Mouse (Mus musculus) heart, postnatal 0 days (tissue): ENCODE data around the gene Rac1.

Experiments
- CTCF ChIP-seq: IDR thresholded peaks from 2 replicates; pipeline ENCODE4 v1.5.1; 2016; ENCODE audit warnings: antibody characterized with exemption, control low read depth, low read depth
- EP300 ChIP-seq: IDR thresholded peaks from 2 replicates; pipeline ENCODE4 v1.6.1; 2016; ENCODE audit warnings: antibody characterized with exemption, low read depth

DNA sequence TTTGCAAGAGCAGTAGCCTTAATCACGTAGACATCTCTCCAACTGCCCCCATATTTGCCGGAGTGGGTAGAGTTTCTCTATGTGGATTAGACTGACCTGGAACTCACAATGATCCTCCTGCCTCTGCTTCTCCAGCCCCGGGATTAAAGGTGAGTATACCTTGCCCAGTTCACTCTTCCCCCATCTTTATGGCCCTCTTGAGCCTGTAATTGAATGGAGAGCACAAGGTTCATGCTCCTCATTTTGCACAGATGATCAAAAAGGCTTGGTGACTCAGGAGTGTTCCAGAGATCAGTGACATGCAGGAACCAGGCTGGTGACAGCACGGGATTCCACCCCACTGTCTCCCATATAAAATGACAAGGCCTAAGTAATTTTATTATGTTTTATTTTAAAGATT is 7.1 kb upstream of the Rac1 start:
- TF ChIP-seq CTCF (no peak), EP300 (no peak)
